Mouse (Mus musculus) lung, embryonic 16.5 days (tissue): ENCODE measurements around the gene Sel1l3. TPM values are rescaled to one million over a fixed set of nuclear protein-coding genes. Genes with fewer than 3 reads are reported as not detected.

ENCODE experiments used
- ATAC-seq: fragments of 200-750 bp; cut with Nextera tagmentation; 2 replicates; pipeline ENCODE4 v1.8.0; 2017; ENCODE audit warnings: low read depth, mild to moderate bottlenecking, moderate library complexity
- H3K27ac ChIP-seq: fragments of 300-500 bp; sonication (generic); 2 replicates; pipeline ENCODE4 v1.5.1; 2014; ENCODE audit warnings: mild to moderate bottlenecking, control low read depth, low read length
- H3K27me3 ChIP-seq: fragments of 300-500 bp; sonication (generic); 2 replicates; pipeline ENCODE4 v1.6.1; 2014; ENCODE audit warnings: low read depth, low read length, mixed read lengths; ENCODE audit not compliant: control insufficient read depth, insufficient read depth
- H3K36me3 ChIP-seq: fragments of 300-500 bp; sonication (generic); 2 replicates; pipeline ENCODE4 v1.6.1; 2014; ENCODE audit warnings: low read length; ENCODE audit not compliant: control insufficient read depth, insufficient read depth
- H3K4me1 ChIP-seq: fragments of 300-500 bp; sonication (generic); replicated peaks from 2 replicates; pipeline ENCODE4 v1.6.1; 2014; ENCODE audit warnings: low read length, mixed read lengths; ENCODE audit not compliant: control insufficient read depth, insufficient read depth
- H3K4me2 ChIP-seq: fragments of 300-500 bp; sonication (generic); 2 replicates; pipeline ENCODE4 v1.6.1; 2014; ENCODE audit warnings: low read depth, low read length, control low read depth
- H3K4me3 ChIP-seq: fragments of 300-500 bp; sonication (generic); 2 replicates; pipeline ENCODE4 v1.5.1; 2014; ENCODE audit warnings: mild to moderate bottlenecking, low read length, control low read depth
- H3K9ac ChIP-seq: fragments of 300-500 bp; sonication (generic); 2 replicates; pipeline ENCODE4 v1.6.1; 2014; ENCODE audit warnings: low read length, control low read depth
- H3K9me3 ChIP-seq: fragments of 300-500 bp; sonication (generic); 2 replicates; pipeline ENCODE4 v1.6.1; 2016; ENCODE audit warnings: low read length; ENCODE audit not compliant: control insufficient read depth
- WGBS: fragments of 180-500 bp; shearing (Covaris S2); extraction: QIAGEN DNeasy Blood & Tissue Kit; methylation state at CpG from one replicate; pipeline ENCODE4 v1.1.7; 2014; 5-methylcytosine and 5-hydroxymethylcytosine counted together
- polyA plus RNA-seq: library from polyadenylated mRNA; unstranded; fragments of >200 nt; fragmentation: Nextera tagmentation; extraction: Ambion mirVana; gene quantifications from 2 replicates; pipeline ENCODE4 v1.2.1, GENCODE M21; 2015

The Sel1l3 gene
- polyA plus RNA-seq, 1 experiment from 2014 or later = 5.8 TPM

GRCm38 (mm10) chr5:53171611-53172255 is 42.0 kb downstream of the Sel1l3 start:
- Histone ChIP-seq H3K36me3 (no peaks in the 10 kb centered on the region), H3K27me3 (no peaks in the 10 kb centered on the region), H3K27ac (no peak overlapping the region), H3K9ac (no peak overlapping the region), H3K4me3 (no peak overlapping the region), H3K9me3 (no peaks in the 10 kb centered on the region), H3K4me1 (no peaks in the 10 kb centered on the region), H3K4me2 (no peak overlapping the region)
- 79% methylated on average over 6 of the region's 6 CpGs for WGBS
- no peak for ATAC-seq

GRCm38 (mm10) chr5:53167564-53167963 is 46.2 kb downstream of the Sel1l3 start:
- 87% methylated on average over 4 of the region's 4 CpGs for WGBS
- Histone ChIP-seq H3K4me2 (no peak overlapping the region), H3K9me3 (no peaks in the 10 kb centered on the region), H3K27ac (no peak overlapping the region), H3K4me1 (no peaks in the 10 kb centered on the region), H3K4me3 (no peak overlapping the region), H3K36me3 (no peaks in the 10 kb centered on the region), H3K9ac (no peak overlapping the region), H3K27me3 (no peaks in the 10 kb centered on the region)
- ATAC-seq = no peak

GRCm38 (mm10) chr5:53165672-53166071 is 48.1 kb downstream of the Sel1l3 start:
- no peak overlapping the region for H3K9ac ChIP-seq
- no peaks in the 10 kb centered on the region for H3K9me3 ChIP-seq
- H3K27me3 ChIP-seq = no peaks in the 10 kb centered on the region
- ATAC-seq = no peak
- H3K4me2 ChIP-seq = no peak overlapping the region
- H3K4me1 ChIP-seq = no peaks in the 10 kb centered on the region
- no peak overlapping the region for H3K4me3 ChIP-seq
- no peaks in the 10 kb centered on the region for H3K36me3 ChIP-seq
- WGBS = 56% methylated on average over 5 of the region's 5 CpGs
- no peak overlapping the region for H3K27ac ChIP-seq

GRCm38 (mm10) chr5:53162436-53162835 is 51.3 kb downstream of the Sel1l3 start:
- Histone ChIP-seq H3K9me3 (no peaks in the 10 kb centered on the region), H3K9ac (no peak overlapping the region), H3K4me2 (no peak overlapping the region), H3K4me3 (no peak overlapping the region), H3K4me1 (no peaks in the 10 kb centered on the region), H3K27me3 (no peaks in the 10 kb centered on the region), H3K36me3 (no peaks in the 10 kb centered on the region), H3K27ac (no peak overlapping the region)
- no peak for ATAC-seq
- WGBS = 89% methylated on average over 8 of the region's 8 CpGs

- no peaks in the 10 kb centered on the region for H3K36me3 ChIP-seq
- no peaks in the 10 kb centered on the region for H3K27me3 ChIP-seq
- H3K9me3 ChIP-seq = no peaks in the 10 kb centered on the region
- ATAC-seq = no peak
- H3K9ac ChIP-seq = no peak overlapping the region
- H3K27ac ChIP-seq = no peak overlapping the region
- H3K4me2 ChIP-seq = no peak overlapping the region
- 90% methylated on average over 8 of the region's 8 CpGs for WGBS
- no peaks in the 10 kb centered on the region for H3K4me1 ChIP-seq
- no peak overlapping the region for H3K4me3 ChIP-seq
These were observed 52.1 kb downstream of the Sel1l3 start for GRCm38 (mm10) chr5:53161506-53162186.

GRCm38 (mm10) chr5:53160207-53160606 is 53.5 kb downstream of the Sel1l3 start:
- Histone ChIP-seq H3K4me1 (no peaks in the 10 kb centered on the region), H3K27ac (no peak overlapping the region), H3K27me3 (no peaks in the 10 kb centered on the region), H3K9ac (no peak overlapping the region), H3K36me3 (no peaks in the 10 kb centered on the region), H3K9me3 (no peaks in the 10 kb centered on the region), H3K4me2 (no peak overlapping the region), H3K4me3 (no peak overlapping the region)
- ATAC-seq = no peak
- 79% methylated on average over 6 of the region's 6 CpGs for WGBS

- H3K9ac ChIP-seq = no peak overlapping the region
- WGBS = 85% methylated on average over 4 of the region's 4 CpGs
- ATAC-seq = no peak
- H3K9me3 ChIP-seq = no peaks in the 10 kb centered on the region
- no peaks in the 10 kb centered on the region for H3K4me1 ChIP-seq
- H3K27me3 ChIP-seq = no peaks in the 10 kb centered on the region
- H3K4me3 ChIP-seq = no peak overlapping the region
- no peaks in the 10 kb centered on the region for H3K36me3 ChIP-seq
- H3K4me2 ChIP-seq = no peak overlapping the region
- H3K27ac ChIP-seq = no peak overlapping the region
These were observed 54.1 kb downstream of the Sel1l3 start for GRCm38 (mm10) chr5:53159631-53160030.

- Histone ChIP-seq H3K36me3 (no peaks in the 10 kb centered on the region), H3K4me3 (no peak overlapping the region), H3K27ac (no peak overlapping the region), H3K27me3 (no peaks in the 10 kb centered on the region), H3K9me3 (no peaks in the 10 kb centered on the region), H3K4me1 (no peaks in the 10 kb centered on the region), H3K9ac (no peak overlapping the region), H3K4me2 (no peak overlapping the region)
- ATAC-seq = no peak
- 83% methylated on average over 3 of the region's 3 CpGs for WGBS
These were observed 54.6 kb downstream of the Sel1l3 start for GRCm38 (mm10) chr5:53159166-53159565.

GRCm38 (mm10) chr5:53155985-53156679 is 57.6 kb downstream of the Sel1l3 start:
- Histone ChIP-seq H3K36me3 (no peaks in the 10 kb centered on the region), H3K4me1 (no peaks in the 10 kb centered on the region), H3K27me3 (no peaks in the 10 kb centered on the region), H3K9me3 (no peaks in the 10 kb centered on the region), H3K4me3 (no peak overlapping the region), H3K9ac (no peak overlapping the region), H3K27ac (no peak overlapping the region), H3K4me2 (no peak overlapping the region)
- ATAC-seq = no peak
- WGBS = 72% methylated on average over 13 of the region's 13 CpGs
